Mouse (Mus musculus) erythroblast, embryonic 14.5 days (primary cell): Measurements from ENCODE around the gene Edc4. TPM values are rescaled to one million over a fixed set of nuclear protein-coding genes. Genes with fewer than 3 reads are reported as not detected.
A peak's percentile ranks its signal among the peaks of the same experiment; 100 is the strongest.

Source experiments
- H3K27me3 ChIP-seq: 2 replicates; pipeline ENCODE4 v1.6.1; 2012; ENCODE audit warnings: inconsistent platforms; ENCODE audit not compliant: control insufficient read depth
- H3K36me3 ChIP-seq: 2 replicates; pipeline ENCODE4 v1.6.1; 2012; ENCODE audit warnings: mild to moderate bottlenecking, inconsistent platforms; ENCODE audit not compliant: control insufficient read depth
- H3K4me1 ChIP-seq: 2 replicates; pipeline ENCODE4 v1.6.1; 2012; ENCODE audit warnings: inconsistent platforms; ENCODE audit not compliant: control insufficient read depth
- H3K4me3 ChIP-seq: replicated peaks from 2 replicates; pipeline ENCODE3; 2012; ENCODE audit warnings: moderate library complexity, mild to moderate bottlenecking, inconsistent platforms
- H3K9me3 ChIP-seq: 2 replicates; pipeline ENCODE4 v1.6.1; 2012; ENCODE audit warnings: low read length, inconsistent platforms, mixed read lengths; ENCODE audit not compliant: control insufficient read depth
- GATA1 ChIP-seq: IDR thresholded peaks from 2 replicates; pipeline ENCODE4 v1.6.1; 2012; ENCODE audit warnings: low read length, inconsistent platforms, mixed read lengths
- TAL1 ChIP-seq: IDR thresholded peaks from 3 replicates; pipeline ENCODE4 v1.6.1; 2012; ENCODE audit warnings: low read length, inconsistent platforms, mixed read lengths
- polyA plus RNA-seq: library from polyadenylated mRNA; stranded (reverse); fragments of >175 nt; gene quantifications from 2 replicates; pipeline ENCODE4 v1.2.3, GENCODE M21; 2012

Gene Edc4
- polyA plus RNA-seq, 1 experiment = 1.3 TPM

DNA sequence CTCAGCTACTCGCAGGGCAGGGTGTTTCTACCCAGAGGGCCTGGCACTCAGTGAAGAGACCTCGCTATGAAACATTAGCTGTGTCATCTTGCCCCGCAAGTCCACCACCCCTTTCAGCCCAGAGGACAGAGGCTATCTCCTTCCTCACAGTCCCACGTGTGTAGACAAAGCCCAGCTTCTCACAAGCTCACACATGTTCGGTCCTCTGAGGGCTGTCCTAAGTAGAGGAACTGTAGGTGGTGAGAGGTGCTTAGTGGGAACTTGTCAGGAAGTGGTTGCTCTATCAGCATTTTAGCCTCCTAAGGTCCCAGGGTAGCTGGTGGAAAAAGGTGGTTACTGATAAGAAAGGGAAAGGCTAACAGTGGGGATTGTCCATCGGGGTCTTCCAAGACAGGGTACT is 54.4 kb downstream of the Edc4 start:
- Histone ChIP-seq H3K4me1 (peaks cover 66% of the 10 kb centered on the region), H3K4me3 (no peak overlapping the region), H3K36me3 (peaks cover 48% of the 10 kb centered on the region), H3K9me3 (no peaks in the 10 kb centered on the region), H3K27me3 (no peaks in the 10 kb centered on the region)
- TF ChIP-seq GATA1 (no peak), TAL1 (no peak)

DNA sequence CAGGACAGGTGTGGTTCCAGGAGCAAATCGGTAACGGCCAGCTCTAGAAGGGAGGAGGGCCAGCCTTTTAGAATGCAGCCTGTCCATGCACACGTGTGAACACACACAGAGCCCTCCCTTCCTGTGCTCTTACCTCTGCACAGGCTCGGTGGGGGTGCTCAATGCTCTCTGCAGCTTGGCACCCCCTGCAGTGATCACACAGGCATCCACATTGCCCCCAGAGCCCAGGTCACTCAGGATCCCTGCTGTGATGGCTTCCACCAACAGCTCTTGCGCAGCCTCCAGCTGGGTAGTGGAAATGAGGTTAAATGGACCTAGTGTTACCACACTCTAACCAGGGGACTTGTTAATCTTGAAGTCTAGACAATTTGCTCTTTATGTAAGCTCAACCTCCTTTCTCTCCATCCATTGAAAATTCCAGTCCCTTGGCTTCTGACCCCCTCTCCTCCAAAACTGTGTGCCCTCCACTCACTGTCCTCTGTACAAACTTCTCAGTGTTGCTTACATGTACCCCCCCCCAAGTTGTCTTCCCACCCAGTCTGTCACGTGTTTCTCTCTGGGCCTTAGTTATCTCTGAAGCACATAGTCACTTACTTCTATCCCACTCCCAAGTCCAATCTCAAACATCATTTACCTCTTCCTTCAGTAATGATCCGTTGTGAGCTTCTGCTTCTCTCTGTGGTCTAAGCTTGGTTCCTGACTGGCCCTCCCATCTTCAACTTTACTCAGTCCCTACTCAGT is 55.4 kb downstream of the Edc4 start:
- no peak for TF ChIP-seq TAL1
- no peak for TF ChIP-seq GATA1
- peaks cover 58% of the 10 kb centered on the region for H3K4me1 ChIP-seq
- H3K9me3 ChIP-seq = no peaks in the 10 kb centered on the region
- H3K4me3 ChIP-seq = peak overlapping the region; percentile 70
- H3K36me3 ChIP-seq = peaks cover 41% of the 10 kb centered on the region
- H3K27me3 ChIP-seq = no peaks in the 10 kb centered on the region

GRCm38 (mm10) chr8:105936866-105937475 is 56.3 kb downstream of the Edc4 start:
- no peak for TF ChIP-seq GATA1
- TF ChIP-seq TAL1 = no peak
- H3K27me3 ChIP-seq = no peaks in the 10 kb centered on the region
- H3K4me1 ChIP-seq = peaks cover 65% of the 10 kb centered on the region
- no peaks in the 10 kb centered on the region for H3K9me3 ChIP-seq
- H3K4me3 ChIP-seq = peak overlapping the region; percentile 70
- peaks cover 42% of the 10 kb centered on the region for H3K36me3 ChIP-seq

DNA sequence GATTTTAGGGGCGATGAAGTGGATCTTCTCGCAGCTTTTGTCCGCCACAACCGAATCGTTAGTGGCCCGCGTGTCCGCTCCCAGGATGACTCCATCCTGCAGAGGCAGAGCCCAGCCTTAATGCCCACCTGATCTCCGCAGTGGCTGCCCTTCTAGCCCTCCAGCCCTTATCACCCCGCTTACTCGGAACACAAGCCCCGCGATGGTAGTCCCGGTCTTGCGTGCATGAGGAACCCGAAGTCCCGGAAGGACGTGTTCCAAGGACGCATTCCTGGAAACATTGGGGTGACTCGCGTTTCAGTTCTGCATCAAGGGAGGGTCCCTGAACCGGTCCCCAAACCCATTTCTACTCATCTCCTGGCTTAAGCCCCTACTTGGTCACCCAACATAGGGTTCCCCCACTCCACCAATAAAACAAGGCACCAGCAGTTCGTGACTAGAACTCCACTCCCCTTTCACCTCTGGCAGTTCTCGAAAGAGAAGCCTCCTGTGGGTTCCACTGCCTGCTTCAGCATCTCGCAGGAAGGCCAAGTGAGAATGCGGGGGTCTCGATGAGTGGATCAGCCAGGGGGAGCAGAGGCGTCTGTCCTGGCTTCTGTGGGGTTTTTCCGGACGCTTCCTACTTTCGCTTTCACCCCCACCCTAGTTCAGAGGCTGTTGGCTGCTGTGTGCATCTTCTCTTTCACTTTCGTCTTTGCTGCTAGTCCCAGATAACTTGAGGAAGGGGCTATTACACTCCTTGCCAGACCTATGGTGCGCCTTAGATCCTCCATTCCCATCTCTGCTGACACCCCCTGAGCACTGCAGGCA is 57.0 kb downstream of the Edc4 start:
- H3K36me3 ChIP-seq = peaks cover 42% of the 10 kb centered on the region
- H3K9me3 ChIP-seq = no peaks in the 10 kb centered on the region
- no peaks in the 10 kb centered on the region for H3K27me3 ChIP-seq
- TF ChIP-seq TAL1 = no peak
- TF ChIP-seq GATA1 = no peak
- peak overlapping the region; percentile 70 for H3K4me3 ChIP-seq
- peaks cover 64% of the 10 kb centered on the region for H3K4me1 ChIP-seq

DNA sequence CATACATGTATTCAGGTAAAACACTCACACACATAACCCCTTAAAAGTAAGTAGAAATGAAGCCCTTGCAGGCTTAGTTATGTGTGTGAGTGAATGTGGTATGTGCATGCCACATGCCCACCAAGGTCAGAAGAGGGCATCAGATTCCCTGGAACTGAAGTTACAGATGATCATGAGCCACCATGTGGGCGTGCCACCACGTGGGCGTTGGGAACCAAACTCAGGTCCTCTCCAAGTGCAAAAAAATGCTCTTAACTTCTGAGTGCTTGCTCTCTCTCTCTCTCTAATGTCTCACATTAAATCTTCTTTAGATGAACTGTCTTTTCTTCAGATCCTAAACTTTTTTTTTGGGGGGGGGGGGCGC is 57.6 kb downstream of the Edc4 start, which contains the start of gene Psmb10:
Gene Psmb10 (minus strand): TSS at position 139 of the 364 bp plus-strand sequence.
- H3K36me3 ChIP-seq = peaks cover 42% of the 10 kb centered on the region
- TF ChIP-seq TAL1 = no peak
- TF ChIP-seq GATA1 = no peak
- H3K27me3 ChIP-seq = no peaks in the 10 kb centered on the region
- no peaks in the 10 kb centered on the region for H3K9me3 ChIP-seq
- H3K4me1 ChIP-seq = peaks cover 64% of the 10 kb centered on the region
- peak within 1 kb of the TSS; percentile 70 for H3K4me3 ChIP-seq

GRCm38 (mm10) chr8:105942026-105942425 is 61.3 kb downstream of the Edc4 start:
- TF ChIP-seq GATA1 = no peak
- no peak for TF ChIP-seq TAL1
- H3K36me3 ChIP-seq = peaks cover 70% of the 10 kb centered on the region
- H3K4me3 ChIP-seq = peak overlapping the region; percentile 54
- H3K9me3 ChIP-seq = no peaks in the 10 kb centered on the region
- no peaks in the 10 kb centered on the region for H3K27me3 ChIP-seq
- peaks cover 40% of the 10 kb centered on the region for H3K4me1 ChIP-seq

DNA sequence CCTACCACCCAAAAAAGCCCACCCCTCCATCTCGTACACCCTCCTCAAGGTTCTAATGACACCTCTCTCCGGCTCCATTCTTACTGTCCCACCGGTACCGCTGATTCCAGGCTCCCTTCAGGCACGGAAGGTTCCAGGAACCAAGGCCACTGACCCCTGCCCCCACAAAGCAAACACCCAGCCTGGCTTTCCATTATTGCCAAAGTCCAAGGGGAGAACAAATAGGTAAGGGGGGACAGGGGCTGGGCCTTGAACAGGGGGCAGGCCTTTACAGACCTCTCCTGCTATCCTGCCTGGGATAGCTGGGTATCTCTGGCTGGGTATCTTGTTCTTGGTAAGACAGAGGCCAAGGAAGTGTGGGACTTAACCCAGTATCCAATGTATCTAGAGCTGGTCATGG is 61.9 kb downstream of the Edc4 start:
- Histone ChIP-seq H3K27me3 (no peaks in the 10 kb centered on the region), H3K4me3 (peak overlapping the region; percentile 54), H3K4me1 (peaks cover 35% of the 10 kb centered on the region), H3K36me3 (peaks cover 75% of the 10 kb centered on the region), H3K9me3 (no peaks in the 10 kb centered on the region)
- TF ChIP-seq TAL1 (no peak), GATA1 (no peak)

GRCm38 (mm10) chr8:105943321-105943739 is 62.6 kb downstream of the Edc4 start, which contains the start of gene Lcat:
TSS of gene Lcat (minus strand) at chr8:105943382.
- Histone ChIP-seq H3K9me3 (no peaks in the 10 kb centered on the region), H3K27me3 (no peaks in the 10 kb centered on the region), H3K36me3 (peaks cover 83% of the 10 kb centered on the region), H3K4me3 (peak within 1 kb of the TSS; percentile 54), H3K4me1 (peaks cover 27% of the 10 kb centered on the region)
- TF ChIP-seq GATA1 = no peak
- TF ChIP-seq TAL1 = no peak

Other genes starting within 250 kb of the Edc4 start
- gene Ctcf, start 244.3 kb upstream of the Edc4 start, polyA plus RNA-seq = 24.5 and 26.6 TPM in 2 replicates
- gene Agrp, start 243.5 kb upstream of the Edc4 start, polyA plus RNA-seq = not detected in 2 replicates
- gene Carmil2, start 194.6 kb upstream of the Edc4 start, polyA plus RNA-seq = 3.4 and 4.2 TPM in 2 replicates
- gene Acd, start 179.8 kb upstream of the Edc4 start, polyA plus RNA-seq = 3.8 and 4.5 TPM in 2 replicates
- gene Pard6a, start 179.7 kb upstream of the Edc4 start, polyA plus RNA-seq = 0.73 and 0.78 TPM in 2 replicates
- gene 4933405L10Rik, start 173.2 kb upstream of the Edc4 start, polyA plus RNA-seq = not detected in 2 replicates
- gene Enkd1, start 172.7 kb upstream of the Edc4 start, polyA plus RNA-seq = 2.4 TPM in 2 replicates
- 0.24 and 0.41 TPM in 2 replicates for gene Gfod2, start 122.2 kb upstream of the Edc4 start, polyA plus RNA-seq
- 24.4 and 25.6 TPM in 2 replicates for gene Ranbp10, start 53.5 kb upstream of the Edc4 start, polyA plus RNA-seq
- 0.02 TPM in 1 of 2 replicates, not detected in the other for gene Tsnaxip1, start 53.1 kb upstream of the Edc4 start, polyA plus RNA-seq
- gene Cenpt, start 27.6 kb upstream of the Edc4 start, polyA plus RNA-seq = 7.1 and 9.1 TPM in 2 replicates
- 2.8 and 3.4 TPM in 2 replicates for gene Thap11, start 25.7 kb upstream of the Edc4 start, polyA plus RNA-seq
- gene Nutf2, start 20.3 kb upstream of the Edc4 start, polyA plus RNA-seq = 8.1 and 9.1 TPM in 2 replicates
- gene Nrn1l, start 12.7 kb downstream of the Edc4 start, polyA plus RNA-seq = 0.27 and 0.39 TPM in 2 replicates
- gene Pskh1, start 19.6 kb downstream of the Edc4 start, polyA plus RNA-seq = 0.79 and 1.4 TPM in 2 replicates
- not detected in 2 replicates for gene Ctrl, start 53.0 kb downstream of the Edc4 start, polyA plus RNA-seq
- gene Psmb10, start 57.6 kb downstream of the Edc4 start, polyA plus RNA-seq = 3.2 and 4.6 TPM in 2 replicates
- gene Lcat, start 62.5 kb downstream of the Edc4 start, polyA plus RNA-seq = 0.33 and 0.36 TPM in 2 replicates
- gene Slc12a4, start 85.2 kb downstream of the Edc4 start, polyA plus RNA-seq = 1.7 and 1.9 TPM in 2 replicates
- not detected in 2 replicates for gene Dpep3, start 98.5 kb downstream of the Edc4 start, polyA plus RNA-seq
- gene Dus2, start 110.5 kb downstream of the Edc4 start, polyA plus RNA-seq = 0.25 and 0.47 TPM in 2 replicates
- not detected in 2 replicates for gene Dpep2nb, start 125.1 kb downstream of the Edc4 start, polyA plus RNA-seq
- 0.74 and 1.1 TPM in 2 replicates for gene Ddx28, start 131.0 kb downstream of the Edc4 start, polyA plus RNA-seq
- gene Nfatc3, start 178.0 kb downstream of the Edc4 start, polyA plus RNA-seq = 0.45 and 0.54 TPM in 2 replicates